Mouse (Mus musculus) layer of hippocampus, adult 9-10 months (tissue): ENCODE data around the gene Tbx1.
"Not testable (repeated sequence)": the region's sequence is repeated elsewhere in the genome, so short reads cannot be mapped to it uniquely, and the experiment has no call there.

Experiments
- DNase-seq: peaks from one replicate; pipeline ENCODE4 v3.0.0; 2022; ENCODE audit warnings: low spot score

Gene Tbx1

DNA sequence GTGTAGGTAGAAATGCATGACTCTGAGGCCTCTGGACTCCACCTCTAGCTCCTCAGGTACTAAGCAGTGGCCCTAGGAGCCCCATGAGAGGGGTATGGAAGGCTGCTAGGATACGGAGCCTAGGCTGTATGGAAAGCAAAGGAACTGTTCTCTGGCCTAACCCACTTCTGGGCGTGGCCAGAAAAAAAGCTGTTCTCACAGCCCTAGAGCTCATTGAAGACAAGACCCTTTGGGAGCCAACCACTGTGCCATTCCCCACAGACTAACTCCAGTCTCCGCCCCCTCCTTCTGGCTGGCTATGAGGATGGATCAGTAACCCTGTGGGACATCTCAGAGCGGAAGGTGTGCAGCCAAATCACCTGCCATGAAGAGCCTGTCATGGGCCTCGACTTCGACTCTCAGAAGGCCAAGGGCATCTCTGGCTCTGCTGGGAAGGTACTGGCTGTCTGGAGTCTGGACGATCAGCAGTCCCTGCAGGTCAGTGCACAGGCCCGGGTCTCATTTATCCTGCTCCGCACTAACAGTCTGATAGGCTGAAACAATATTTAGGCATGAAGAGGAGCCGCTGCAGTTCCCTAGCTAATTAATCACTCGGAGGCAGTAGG, 38.3 kb downstream of the Tbx1 start:
- DNase-seq: no peak

DNA sequence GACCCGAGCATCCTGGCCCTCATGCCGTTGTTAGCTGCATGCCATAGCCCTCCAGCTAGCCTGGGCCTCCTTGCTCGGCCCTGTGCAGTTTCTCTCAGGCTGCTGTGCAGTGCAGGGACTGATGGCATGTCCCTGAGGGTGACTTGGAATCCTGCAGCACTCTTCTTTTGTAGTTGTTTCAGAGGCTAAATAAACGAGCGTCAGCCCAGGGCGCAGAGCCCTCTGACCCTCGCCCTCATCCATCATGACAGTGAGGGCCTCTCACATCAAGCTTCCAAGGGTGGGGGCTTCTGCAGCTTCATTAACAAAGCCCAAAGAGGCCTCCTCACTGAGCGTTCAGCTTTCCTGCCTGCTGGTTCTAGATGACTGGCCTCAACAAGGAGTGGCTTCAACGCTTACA, 38.9 kb downstream of the Tbx1 start:
- DNase-seq: no peak

DNA sequence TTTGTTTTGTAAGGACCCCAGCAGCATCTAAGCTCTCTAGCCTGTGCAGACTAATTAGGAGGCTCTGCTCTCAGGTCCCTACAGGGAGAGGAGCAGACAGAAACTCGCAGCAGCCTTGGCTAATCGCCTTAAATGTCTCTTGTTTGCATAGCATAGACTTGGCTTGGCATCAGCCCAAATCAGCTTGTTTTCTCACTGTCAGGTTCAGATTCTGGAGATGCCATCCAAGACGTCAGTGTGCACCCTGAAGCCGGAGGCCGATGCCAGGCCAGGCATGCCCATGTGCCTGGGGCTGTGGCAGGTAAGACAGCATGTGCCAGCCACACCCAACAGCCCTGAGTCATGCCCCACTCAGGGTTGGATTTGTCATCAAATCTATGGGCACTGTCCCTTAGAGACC, 42.6 kb downstream of the Tbx1 start:
- DNase-seq: no peak

DNA sequence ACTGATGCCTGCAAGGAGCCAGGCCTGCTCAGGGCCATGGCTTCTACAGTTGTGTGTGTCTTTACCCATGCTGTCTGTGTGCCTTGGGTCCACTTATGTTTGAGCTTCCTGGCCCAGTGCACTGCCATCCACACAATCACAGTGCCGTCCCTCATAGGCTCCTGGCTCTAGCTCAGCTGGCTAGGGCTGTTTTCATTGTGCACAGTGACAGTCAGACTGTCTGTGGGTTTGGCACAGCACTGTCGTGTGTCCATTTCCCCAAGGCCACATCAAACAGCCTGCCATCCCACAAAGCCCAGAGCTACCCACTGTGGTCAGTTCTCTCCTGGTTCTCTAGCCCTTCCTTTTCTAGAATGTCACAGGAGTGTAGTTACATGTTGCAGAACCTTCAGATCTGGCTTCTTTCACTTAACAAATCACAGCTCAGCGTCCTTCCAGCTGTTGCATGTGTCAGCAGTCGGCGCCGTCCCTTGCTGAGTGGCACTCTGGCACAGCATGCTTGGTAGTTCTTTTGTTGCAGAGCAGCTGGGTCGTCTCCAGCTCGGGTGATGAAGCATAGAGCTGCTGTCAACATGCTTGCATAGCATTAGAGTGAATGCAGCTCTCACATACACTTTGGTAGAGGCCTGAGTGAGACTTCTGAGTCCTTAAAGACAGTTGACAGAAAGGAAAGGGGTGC, 47.2 kb downstream of the Tbx1 start:
- no peak for DNase-seq

DNA sequence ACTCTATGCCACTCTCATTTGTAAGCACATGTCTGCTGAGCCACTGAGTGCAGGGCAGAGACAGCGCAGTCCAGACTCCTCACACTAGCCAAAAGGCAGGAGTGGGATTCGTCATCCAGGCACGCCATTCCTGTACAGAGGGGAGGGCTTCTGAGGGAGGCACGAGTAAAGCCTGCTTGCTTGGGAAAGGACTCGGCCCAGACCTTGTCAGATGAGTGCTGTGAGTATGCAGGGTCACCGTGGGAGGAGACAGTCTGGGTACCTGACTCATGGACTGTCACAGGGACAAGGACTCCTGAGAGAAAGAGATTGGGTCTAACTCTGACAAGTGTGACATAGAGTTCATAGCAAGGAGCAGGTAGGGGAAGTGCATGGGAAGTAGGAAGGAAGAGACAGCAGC, 51.2 kb downstream of the Tbx1 start:
- DNase-seq: no peak

DNA sequence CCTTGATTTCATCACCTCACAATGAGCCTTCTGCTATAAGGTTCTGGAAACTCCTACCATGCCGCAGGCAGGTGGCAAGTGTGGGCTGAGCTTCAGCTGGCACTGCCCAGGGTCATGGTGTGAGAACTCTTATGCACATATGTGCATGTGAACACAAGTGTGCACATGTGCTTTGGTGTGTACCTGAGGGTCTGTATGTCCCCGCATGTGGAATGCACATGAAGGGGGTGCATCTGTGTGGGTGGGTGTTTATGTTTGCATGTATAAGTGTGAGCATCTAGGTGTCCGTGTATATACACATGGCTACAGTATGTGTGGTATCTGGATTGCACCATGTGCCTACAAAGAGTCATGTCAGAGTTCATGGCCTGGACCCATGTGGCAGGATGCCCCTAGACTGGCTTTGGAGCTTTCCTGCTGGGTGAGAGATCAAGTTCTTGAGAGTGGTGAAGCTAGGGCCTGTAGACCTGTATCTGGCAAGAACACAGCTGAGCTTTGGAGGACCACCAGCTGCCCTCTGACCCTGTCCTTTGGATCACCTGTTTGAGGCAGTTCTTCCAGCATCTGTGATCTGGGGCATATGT, 53.0 kb downstream of the Tbx1 start:
- DNase-seq: no peak

DNA sequence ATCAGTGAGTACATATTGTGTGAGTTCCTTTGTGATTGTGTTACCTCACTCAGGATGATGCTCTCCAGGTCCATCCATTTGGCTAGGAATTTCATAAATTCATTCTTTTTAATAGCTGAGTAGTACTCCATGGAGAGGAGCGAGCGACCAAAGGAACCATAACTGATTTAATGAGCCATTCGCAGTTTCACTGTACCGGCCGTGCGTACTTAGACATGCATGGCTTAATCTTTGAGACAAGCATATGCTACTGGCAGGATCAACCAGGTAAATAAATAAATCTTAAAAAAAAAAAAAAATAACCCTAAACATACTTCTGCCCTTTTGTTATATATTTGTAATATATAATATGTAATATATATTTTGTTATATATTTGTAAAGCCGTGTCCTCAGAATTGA, 57.4 kb downstream of the Tbx1 start:
- DNase-seq: not testable (repeated sequence)
